17 mouse cellular contexts compared by ENCODE assay signal in genomic region chr11:30838793-30839192, GRCm38 (mm10). TPM values are rescaled to one million over a fixed set of nuclear protein-coding genes. Genes with fewer than 3 reads are reported as not detected.
"Had no signal": no experiment of that assay in that cellular context is flagged by ENCODE, and none has a peak within 500 bp of the region (broad histone marks: within the 10 kb centered on the region; RNA-seq: fewer than 3 reads in every experiment).

No protein-coding gene starts in this region.

- H3K27me3 ChIP-seq: neural tube, embryonic 15.5 days; stomach, embryonic 15.5 days had no signal

- DNase-seq: retina, postnatal 1 day; right cerebral cortex, adult 18-20 months; right cerebral cortex, postnatal 14 days; right cerebral cortex, postnatal 25 days; right cerebral cortex, postnatal 4 days; spleen, adult 18-20 months; thymus, adult 18-20 months; thymus, adult 2 months; thymus, postnatal 14 days; thymus, postnatal 25 days; thymus, postnatal 36 days; thymus, postnatal 4 days had no signal

- H3K4me3 ChIP-seq: neural tube, embryonic 15.5 days; stomach, embryonic 15.5 days had no signal

- H3K9me3 ChIP-seq: neural tube, embryonic 15.5 days; stomach, embryonic 15.5 days had no signal

- H3K9ac ChIP-seq: neural tube, embryonic 15.5 days; stomach, embryonic 15.5 days had no signal

- H3K27ac ChIP-seq: neural tube, embryonic 15.5 days; stomach, embryonic 15.5 days; stomach, postnatal 0 days had no signal

- H3K4me1 ChIP-seq: neural tube, embryonic 15.5 days; stomach, embryonic 15.5 days had no signal

RNA-seq across cellular contexts. Expression of gene Gpr75, which starts 46.4 kb away (rescaled TPM):
- total RNA-seq: neutrophil, adult 5-6 weeks had no signal
- polyA plus RNA-seq: thymus, postnatal 0 days had no signal
